In genomic region chr10:76842087-76842486, GRCm38 (mm10) we compare ENCODE assay signal across 24 mouse cellular contexts.
DNase-seq lines count a peak whose midpoint lies in the region; ATAC-seq and TF ChIP-seq lines count a peak whose summit lies in the region.
"Had no signal": no experiment of that assay in that cellular context is flagged by ENCODE, and none has a peak within 500 bp of the region (broad histone marks: within the 10 kb centered on the region; RNA-seq: fewer than 3 reads in every experiment).

No protein-coding gene starts in this region.

- no peaks in the 10 kb centered on the region for H3K36me3 ChIP-seq in intestine, embryonic 16.5 days (ENCODE audit: control insufficient read depth, insufficient read depth, low read length)
- no peaks in the 10 kb centered on the region for H3K36me3 ChIP-seq in intestine, embryonic 15.5 days
- no peaks in the 10 kb centered on the region for H3K36me3 ChIP-seq in intestine, postnatal 0 days (ENCODE audit: control insufficient read depth, insufficient read depth)
- no peaks in the 10 kb centered on the region for H3K36me3 ChIP-seq in forebrain, embryonic 14.5 days (ENCODE audit: control insufficient read depth, insufficient read depth, low read length)
- H3K36me3 ChIP-seq: embryonic facial prominence, embryonic 10.5 days; embryonic facial prominence, embryonic 12.5 days; G1E had no signal

- H3K9ac ChIP-seq in intestine, embryonic 16.5 days (ENCODE audit: low read depth, low read length): no peak overlapping the region
- H3K9ac ChIP-seq in intestine, embryonic 15.5 days: no peak overlapping the region
- H3K9ac ChIP-seq in intestine, postnatal 0 days (ENCODE audit: low read depth, low read length): no peak overlapping the region
- no peak overlapping the region for H3K9ac ChIP-seq in forebrain, embryonic 14.5 days (ENCODE audit: low read length)
- H3K9ac ChIP-seq: embryonic facial prominence, embryonic 12.5 days; forebrain, embryonic 13.5 days had no signal

- no peak for TF ChIP-seq CTCF in intestine, postnatal 0 days (IDR thresholded peaks at IDR 0.05; ENCODE audit: low read depth)

- no peak overlapping the region for H3K27ac ChIP-seq in intestine, embryonic 16.5 days (ENCODE audit: low read length)
- no peak overlapping the region for H3K27ac ChIP-seq in intestine, embryonic 15.5 days
- no peak overlapping the region for H3K27ac ChIP-seq in intestine, postnatal 0 days (ENCODE audit: low read depth, low read length)
- H3K27ac ChIP-seq in forebrain, embryonic 14.5 days (ENCODE audit: low read depth, low read length): no peak overlapping the region
- H3K27ac ChIP-seq: embryonic facial prominence, embryonic 10.5 days; embryonic facial prominence, embryonic 12.5 days; forebrain, embryonic 13.5 days had no signal

- no peaks in the 10 kb centered on the region for H3K9me3 ChIP-seq in intestine, embryonic 16.5 days (ENCODE audit: control insufficient read depth, low read length)
- no peaks in the 10 kb centered on the region for H3K9me3 ChIP-seq in intestine, embryonic 15.5 days
- no peaks in the 10 kb centered on the region for H3K9me3 ChIP-seq in intestine, postnatal 0 days (ENCODE audit: control insufficient read depth)
- H3K9me3 ChIP-seq in forebrain, embryonic 14.5 days (replicated peaks; ENCODE audit: control insufficient read depth, low read length): no peaks in the 10 kb centered on the region
- H3K9me3 ChIP-seq: embryonic facial prominence, embryonic 10.5 days; embryonic facial prominence, embryonic 12.5 days; forebrain, embryonic 13.5 days; G1E had no signal

- peak; percentile 68; the same call in 1 of the 2 replicates for ATAC-seq in intestine, embryonic 16.5 days
- no peak for ATAC-seq in intestine, embryonic 15.5 days
- 0 out of 2 replicates have a peak, but pooled peaks have one; percentile 13 for ATAC-seq in intestine, postnatal 0 days
- ATAC-seq in megakaryocyte progenitor cell, adult 5-6 weeks (replicated peaks; ENCODE audit: poor library complexity): no peak
- no peak for ATAC-seq in forebrain, embryonic 14.5 days
- ATAC-seq: activated CD4-positive, CD25-positive, alpha-beta regulatory T cell, adult 4 months; CD4-positive, CD25-positive, alpha-beta regulatory T cell, adult 4 months; forebrain, embryonic 13.5 days; forebrain, embryonic 16.5 days; Patski had no signal

- peak; percentile 46 for DNase-seq in heart, adult 11 months
- no peak for DNase-seq in heart, adult 9 months (ENCODE audit: low spot score in 2 of 2)
- DNase-seq in forebrain, embryonic 14.5 days (ENCODE audit: low spot score): no peak
- DNase-seq: adrenal gland, adult 8-10 months; adrenal gland, postnatal 14 days; adrenal gland, postnatal 36 days; B cell, adult 2 months; cerebellum, adult 11-12 months; cerebellum, adult 2 months; cerebellum, adult 9-10 months; cerebellum, postnatal 10 days; cerebellum, postnatal 25 days had no signal

- WGBS in intestine, embryonic 16.5 days: 91% methylated on average over 3 of the region's 3 CpGs
- WGBS in intestine, embryonic 15.5 days: 89% methylated on average over 3 of the region's 3 CpGs
- WGBS in intestine, postnatal 0 days: 52% methylated on average over 3 of the region's 3 CpGs
- WGBS in forebrain, embryonic 14.5 days: 99% methylated on average over 3 of the region's 3 CpGs

- no peak overlapping the region for H3K4me3 ChIP-seq in intestine, embryonic 16.5 days (ENCODE audit: low read length)
- no peak overlapping the region for H3K4me3 ChIP-seq in intestine, embryonic 15.5 days (replicated peaks)
- H3K4me3 ChIP-seq in intestine, postnatal 0 days (ENCODE audit: low read depth, low read length): no peak overlapping the region
- H3K4me3 ChIP-seq in forebrain, embryonic 14.5 days (ENCODE audit: low read depth, low read length): no peak overlapping the region
- H3K4me3 ChIP-seq: embryonic facial prominence, embryonic 10.5 days; embryonic facial prominence, embryonic 12.5 days; forebrain, embryonic 13.5 days had no signal

- H3K4me1 ChIP-seq in intestine, embryonic 16.5 days (ENCODE audit: control insufficient read depth, insufficient read depth, low read length): no peaks in the 10 kb centered on the region; the same call in 1 of the 2 replicates
- no peaks in the 10 kb centered on the region for H3K4me1 ChIP-seq in intestine, embryonic 15.5 days (replicated peaks)
- no peaks in the 10 kb centered on the region; the same call in 1 of the 2 replicates for H3K4me1 ChIP-seq in intestine, postnatal 0 days (replicated peaks; ENCODE audit: control insufficient read depth, insufficient read depth, low read length)
- H3K4me1 ChIP-seq in forebrain, embryonic 14.5 days (ENCODE audit: control insufficient read depth, insufficient read depth, low read length): no peaks in the 10 kb centered on the region
- H3K4me1 ChIP-seq: embryonic facial prominence, embryonic 10.5 days; embryonic facial prominence, embryonic 12.5 days had no signal

- no peak overlapping the region for H3K4me2 ChIP-seq in intestine, embryonic 16.5 days (ENCODE audit: low read depth, low read length)
- H3K4me2 ChIP-seq in intestine, embryonic 15.5 days (replicated peaks): no peak overlapping the region
- no peak overlapping the region for H3K4me2 ChIP-seq in intestine, postnatal 0 days (replicated peaks; ENCODE audit: low read depth)
- no peak overlapping the region for H3K4me2 ChIP-seq in forebrain, embryonic 14.5 days (ENCODE audit: low read length)
- H3K4me2 ChIP-seq: embryonic facial prominence, embryonic 12.5 days; forebrain, embryonic 13.5 days had no signal

- H3K27me3 ChIP-seq in intestine, embryonic 16.5 days (replicated peaks; ENCODE audit: control insufficient read depth, insufficient read depth, low read length): no peaks in the 10 kb centered on the region
- H3K27me3 ChIP-seq in intestine, embryonic 15.5 days (replicated peaks): no peaks in the 10 kb centered on the region
- H3K27me3 ChIP-seq in intestine, postnatal 0 days (replicated peaks; ENCODE audit: control insufficient read depth, insufficient read depth, low read length): no peaks in the 10 kb centered on the region
- no peaks in the 10 kb centered on the region for H3K27me3 ChIP-seq in forebrain, embryonic 14.5 days (replicated peaks; ENCODE audit: control insufficient read depth, insufficient read depth, low read length)
- H3K27me3 ChIP-seq: embryonic facial prominence, embryonic 12.5 days; forebrain, embryonic 13.5 days; Patski had no signal

Comparison
In these comparisons a context has a peak if more than half of its experiments do, and no peak if none do; other contexts are left out.
1. ATAC-seq: peak in intestine, embryonic 16.5 days (single experiment) and intestine, postnatal 0 days (single experiment); none in intestine, embryonic 15.5 days (single experiment), megakaryocyte progenitor cell, adult 5-6 weeks (single experiment) and forebrain, embryonic 14.5 days (single experiment).